Mouse (Mus musculus) stomach, postnatal 0 days (tissue): ENCODE results near the gene Ubr4. TPM values are rescaled to one million over a fixed set of nuclear protein-coding genes. Genes with fewer than 3 reads are reported as not detected.

Source experiments
- ATAC-seq: fragments of 200-750 bp; cut with Nextera tagmentation; 2 replicates; pipeline ENCODE4 v1.8.0; 2017; ENCODE audit not compliant: low FRiP score, low TSS enrichment
- DNase-seq: peaks from one replicate; pipeline ENCODE4 v3.0.0-alpha.2; 2016; ENCODE audit warnings: low spot score
- H3K27ac ChIP-seq: fragments of 300-500 bp; sonication (generic); replicated peaks from 2 replicates; pipeline ENCODE4 v1.5.1; 2014; ENCODE audit warnings: mild to moderate bottlenecking, control low read depth
- H3K27me3 ChIP-seq: fragments of 300-500 bp; sonication (generic); 2 replicates; pipeline ENCODE4 v1.6.1; 2014; ENCODE audit warnings: low read length; ENCODE audit not compliant: control insufficient read depth, insufficient read depth
- H3K36me3 ChIP-seq: fragments of 300-500 bp; sonication (generic); 2 replicates; pipeline ENCODE4 v1.6.1; 2014; ENCODE audit warnings: low read length, mixed read lengths; ENCODE audit not compliant: control insufficient read depth, insufficient read depth
- H3K4me1 ChIP-seq: fragments of 300-500 bp; sonication (generic); replicated peaks from 2 replicates; pipeline ENCODE4 v1.6.1; 2014; ENCODE audit warnings: antibody characterized with exemption; ENCODE audit not compliant: control insufficient read depth, insufficient read depth
- H3K4me2 ChIP-seq: fragments of 300-500 bp; sonication (generic); replicated peaks from 2 replicates; pipeline ENCODE4 v1.6.1; 2014; ENCODE audit warnings: low read depth, mild to moderate bottlenecking, control low read depth, moderate library complexity
- H3K4me3 ChIP-seq: fragments of 300-500 bp; sonication (generic); 2 replicates; pipeline ENCODE4 v1.5.1; 2014; ENCODE audit warnings: low read depth, low read length, control low read depth
- H3K9ac ChIP-seq: fragments of 300-500 bp; sonication (generic); 2 replicates; pipeline ENCODE4 v1.6.1; 2014; ENCODE audit warnings: mild to moderate bottlenecking, low read length, control low read depth, mixed read lengths
- H3K9me3 ChIP-seq: fragments of 300-500 bp; sonication (generic); 2 replicates; pipeline ENCODE4 v1.6.1; 2016; ENCODE audit warnings: low read length; ENCODE audit not compliant: control insufficient read depth
- CTCF ChIP-seq: IDR thresholded peaks from 2 replicates; pipeline ENCODE4 v1.5.1; 2016; ENCODE audit warnings: antibody characterized with exemption, low read depth, mild to moderate bottlenecking, moderate library complexity
- EP300 ChIP-seq: optimal IDR thresholded peaks from 2 replicates; pipeline ENCODE3; 2016; ENCODE audit warnings: antibody characterized with exemption
- WGBS: fragments of 180-500 bp; shearing (Covaris S2); extraction: QIAGEN DNeasy Blood & Tissue Kit; methylation state at CpG from one replicate; pipeline ENCODE4 v1.1.7; 2014; 5-methylcytosine and 5-hydroxymethylcytosine counted together
- polyA plus RNA-seq: library from polyadenylated mRNA; unstranded; fragments of >200 nt; fragmentation: Nextera tagmentation; extraction: Ambion mirVana; gene quantifications from 2 replicates; pipeline ENCODE4 v1.2.1, GENCODE M21; 2015

Gene Ubr4
- polyA plus RNA-seq, 1 experiment from 2014 or later, result 32.8 TPM

GRCm38 (mm10) chr4:139334631-139335295 is 17.6 kb upstream of the Ubr4 start:
- Histone ChIP-seq H3K4me3 (no peak overlapping the region), H3K4me2 (no peak overlapping the region), H3K36me3 (no peaks in the 10 kb centered on the region), H3K27me3 (no peaks in the 10 kb centered on the region), H3K27ac (no peak overlapping the region), H3K4me1 (peaks cover 2% of the 10 kb centered on the region; the same call in 1 of the 2 replicates), H3K9ac (no peak overlapping the region), H3K9me3 (no peaks in the 10 kb centered on the region)
- TF ChIP-seq CTCF, result no peak
- TF ChIP-seq EP300, result no peak
- DNase-seq, result no peak
- 44% methylated on average over 6 of the region's 9 CpGs for WGBS
- ATAC-seq, result no peak

- no peaks in the 10 kb centered on the region for H3K27me3 ChIP-seq
- DNase-seq, result no peak
- no peak overlapping the region for H3K4me2 ChIP-seq
- H3K4me1 ChIP-seq, result peaks cover 2% of the 10 kb centered on the region; the same call in 1 of the 2 replicates
- H3K36me3 ChIP-seq, result no peaks in the 10 kb centered on the region
- H3K9ac ChIP-seq, result no peak overlapping the region
- no peak for TF ChIP-seq CTCF
- no peak for TF ChIP-seq EP300
- H3K4me3 ChIP-seq, result no peak overlapping the region
- no peak for ATAC-seq
- 54% methylated on average over 7 of the region's 7 CpGs for WGBS
- H3K9me3 ChIP-seq, result no peaks in the 10 kb centered on the region
- no peak overlapping the region for H3K27ac ChIP-seq
Measured at GRCm38 (mm10) chr4:139335507-139335906, 16.9 kb upstream of the Ubr4 start.

GRCm38 (mm10) chr4:139336822-139337483 is 15.5 kb upstream of the Ubr4 start:
- no peak for TF ChIP-seq EP300
- peak; percentile 87 for TF ChIP-seq CTCF
- ATAC-seq, result peak; percentile 61
- H3K9ac ChIP-seq, result no peak overlapping the region; the same call in 1 of the 2 replicates

GRCm38 (mm10) chr4:139338145-139338544 is 14.3 kb upstream of the Ubr4 start:
- Histone ChIP-seq H3K4me1 (peaks cover 2% of the 10 kb centered on the region; the same call in 1 of the 2 replicates), H3K9ac (no peak overlapping the region), H3K4me3 (no peak overlapping the region), H3K9me3 (no peaks in the 10 kb centered on the region), H3K36me3 (no peaks in the 10 kb centered on the region), H3K27me3 (no peaks in the 10 kb centered on the region), H3K27ac (no peak overlapping the region), H3K4me2 (no peak overlapping the region)
- TF ChIP-seq CTCF (no peak), EP300 (no peak)
- ATAC-seq (no peak), DNase-seq (no peak)
- WGBS, result 47% methylated on average over 33 of the region's 33 CpGs

More at GRCm38 (mm10) chr4:139336822-139337483, 15.5 kb upstream of the Ubr4 start:
- WGBS, result 16% methylated on average over 24 of the region's 24 CpGs
- Histone ChIP-seq H3K4me1 (peaks cover 2% of the 10 kb centered on the region; the same call in 1 of the 2 replicates), H3K27me3 (no peaks in the 10 kb centered on the region), H3K4me3 (no peak overlapping the region), H3K4me2 (peak overlapping the region; percentile 52), H3K27ac (no peak overlapping the region), H3K9me3 (no peaks in the 10 kb centered on the region), H3K36me3 (no peaks in the 10 kb centered on the region)
- peak; percentile 92 for DNase-seq

- H3K9me3 ChIP-seq, result no peaks in the 10 kb centered on the region
- H3K36me3 ChIP-seq, result no peaks in the 10 kb centered on the region
- H3K4me2 ChIP-seq, result no peak overlapping the region
- 65% methylated on average over 4 of the region's 4 CpGs for WGBS
- peaks cover 2% of the 10 kb centered on the region; the same call in 1 of the 2 replicates for H3K4me1 ChIP-seq
- no peaks in the 10 kb centered on the region for H3K27me3 ChIP-seq
- ATAC-seq, result no peak
- H3K4me3 ChIP-seq, result no peak overlapping the region
- no peak for DNase-seq
- TF ChIP-seq CTCF (no peak), EP300 (no peak)
- H3K9ac ChIP-seq, result no peak overlapping the region
- no peak overlapping the region for H3K27ac ChIP-seq
Measured at GRCm38 (mm10) chr4:139340835-139341234, 11.6 kb upstream of the Ubr4 start.
